Mouse (Mus musculus) lung, postnatal 25 days (tissue): ENCODE measurements at regions not wholly inside any gene's neighbourhood (a gene's known extent, or its start where the extent isn't known, plus 50 kb on each side); places are given as distances from the start of the nearest gene placed in this dataset.

Source experiments
- DNase-seq: peaks from one replicate; pipeline ENCODE4 v3.0.0; 2022; ENCODE audit warnings: low spot score

- DNase-seq = no peak
These were observed 110.7 kb upstream of the Ptpn1 start for GRCm38 (mm10) chr2:167821186-167821585.

- no peak for DNase-seq
These were observed 113.1 kb upstream of the Ptpn1 start for GRCm38 (mm10) chr2:167818799-167819198.

GRCm38 (mm10) chr2:167817030-167817429 lies 114.8 kb upstream of the Ptpn1 start:
- DNase-seq = no peak

- peak; percentile 46 for DNase-seq
These were observed 116.7 kb upstream of the Ptpn1 start for GRCm38 (mm10) chr2:167815123-167815522.

GRCm38 (mm10) chr2:167809256-167809655 lies 119.6 kb upstream of the Tmem189 start:
- no peak for DNase-seq

- no peak for DNase-seq
These were observed 116.1 kb upstream of the Tmem189 start for GRCm38 (mm10) chr2:167805629-167806304.

- no peak for DNase-seq
These were observed 115.0 kb upstream of the Tmem189 start for GRCm38 (mm10) chr2:167804493-167805227.

- no peak for DNase-seq
These were observed 112.9 kb upstream of the Tmem189 start for GRCm38 (mm10) chr2:167802494-167802893.

GRCm38 (mm10) chr2:167801389-167801788 lies 111.8 kb upstream of the Tmem189 start:
- no peak for DNase-seq

GRCm38 (mm10) chr2:167800648-167801245 lies 111.1 kb upstream of the Tmem189 start:
- DNase-seq = no peak

GRCm38 (mm10) chr2:167799629-167800387 lies 110.2 kb upstream of the Tmem189 start:
- peak; percentile 67 for DNase-seq

- no peak for DNase-seq
These were observed 109.4 kb upstream of the Tmem189 start for GRCm38 (mm10) chr2:167798969-167799513.

- DNase-seq = no peak
These were observed 108.6 kb upstream of the Tmem189 start for GRCm38 (mm10) chr2:167798076-167798782.

GRCm38 (mm10) chr2:167795491-167795890 lies 105.9 kb upstream of the Tmem189 start:
- no peak for DNase-seq

GRCm38 (mm10) chr2:167793916-167794315 lies 104.3 kb upstream of the Tmem189 start:
- DNase-seq = no peak

- DNase-seq = no peak
These were observed 103.1 kb upstream of the Tmem189 start for GRCm38 (mm10) chr2:167792753-167793152.

GRCm38 (mm10) chr2:167792330-167792729 lies 102.7 kb upstream of the Tmem189 start:
- DNase-seq = no peak

GRCm38 (mm10) chr2:167789471-167789923 lies 99.9 kb upstream of the Tmem189 start:
- DNase-seq = no peak

GRCm38 (mm10) chr2:167786951-167787350 lies 97.3 kb upstream of the Tmem189 start:
- no peak for DNase-seq

GRCm38 (mm10) chr2:167784353-167784752 lies 94.7 kb upstream of the Tmem189 start:
- DNase-seq = no peak

GRCm38 (mm10) chr2:167783374-167783773 lies 93.8 kb upstream of the Tmem189 start:
- DNase-seq = no peak
